ENCODE assay signal across 10 mouse cellular contexts in the genomic region with DNA sequence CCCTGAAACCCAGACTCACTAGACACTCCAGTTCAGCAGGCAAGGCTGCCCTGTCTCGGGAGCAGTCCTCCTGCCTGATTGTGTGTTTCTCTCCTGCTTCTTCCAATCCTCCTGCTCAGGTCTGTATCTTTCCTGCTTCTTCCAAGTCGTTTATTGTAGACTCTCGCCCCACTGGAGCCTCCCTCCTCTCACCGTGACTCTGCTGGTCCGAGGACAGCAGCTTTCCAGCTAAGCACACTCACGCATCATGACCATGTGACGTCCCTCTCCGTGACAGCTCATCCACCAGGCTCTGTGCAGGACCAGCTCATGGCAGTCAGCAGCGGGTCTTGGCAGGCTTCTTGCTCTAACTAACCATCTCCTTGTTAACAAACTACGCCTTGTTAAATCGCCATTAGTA. TPM values are rescaled to one million over a fixed set of nuclear protein-coding genes. Genes with fewer than 3 reads are reported as not detected.
DNase-seq lines count a peak whose midpoint lies in the region; ATAC-seq and TF ChIP-seq lines count a peak whose summit lies in the region.
"Had no signal": no experiment of that assay in that cellular context is flagged by ENCODE, and none has a peak within 500 bp of the region (broad histone marks: within the 10 kb centered on the region; RNA-seq: fewer than 3 reads in every experiment).

No protein-coding gene starts in this region.

- no peaks in the 10 kb centered on the region for H3K9me3 ChIP-seq in liver, embryonic 11.5 days (ENCODE audit: control insufficient read depth, low read length)
- no peaks in the 10 kb centered on the region for H3K9me3 ChIP-seq in kidney, embryonic 15.5 days (replicated peaks)
- H3K9me3 ChIP-seq: midbrain, embryonic 12.5 days had no signal

- DNase-seq in cerebellum, adult 11-12 months: peak; percentile 32
- DNase-seq in cerebellum, adult 9-10 months: no peak
- peak in 1 of 2 experiments; percentile 12 for DNase-seq in layer of hippocampus, adult 2 months (ENCODE audit: low spot score in 2 of 2)
- DNase-seq in layer of hippocampus, adult 9-10 months (ENCODE audit: low spot score): no peak
- DNase-seq in cerebellum, adult 2 months: peak; percentile 51 to 63
- peak; percentile 26 for DNase-seq in retina, adult 2 months (ENCODE audit: low read depth, low spot score)
- DNase-seq in liver, embryonic 11.5 days (ENCODE audit: low spot score): no peak

- H3K4me3 ChIP-seq in layer of hippocampus, adult 2 months: peak overlapping the region; percentile 26; the same call in 1 of the 2 replicates
- peak overlapping the region; percentile 57 for H3K4me3 ChIP-seq in cerebellum, adult 2 months (replicated peaks; ENCODE audit: insufficient read depth, low read depth, low read length)
- no peak overlapping the region for H3K4me3 ChIP-seq in liver, embryonic 11.5 days (ENCODE audit: low read depth, low read length)
- H3K4me3 ChIP-seq in kidney, embryonic 15.5 days (replicated peaks): no peak overlapping the region
- H3K4me3 ChIP-seq: midbrain, embryonic 12.5 days had no signal

- no peak for TF ChIP-seq POLR2A in cerebellum, adult 2 months (IDR thresholded peaks at IDR 0.05; ENCODE audit: borderline replicate concordance, insufficient read depth, low read length)

- whole genome bisulfite sequencing in cerebellum, adult 2 months: 10% methylated on average over 11 of the region's 11 CpGs
- 66% methylated on average over 11 of the region's 11 CpGs for WGBS in liver, embryonic 11.5 days
- 66% methylated on average over 11 of the region's 11 CpGs for whole genome bisulfite sequencing in kidney, embryonic 15.5 days

- H3K9ac ChIP-seq in liver, embryonic 11.5 days (ENCODE audit: low read depth, low read length): no peak overlapping the region
- no peak overlapping the region for H3K9ac ChIP-seq in kidney, embryonic 15.5 days
- H3K9ac ChIP-seq: midbrain, embryonic 12.5 days had no signal

- H3K27ac ChIP-seq in layer of hippocampus, adult 2 months: peak overlapping the region; percentile 43; the same call in 1 of the 2 replicates
- H3K27ac ChIP-seq in cerebellum, adult 2 months (ENCODE audit: insufficient read depth, low read length): no peak overlapping the region
- no peak overlapping the region for H3K27ac ChIP-seq in liver, embryonic 11.5 days (ENCODE audit: low read depth, low read length)
- no peak overlapping the region for H3K27ac ChIP-seq in kidney, embryonic 15.5 days
- H3K27ac ChIP-seq: midbrain, embryonic 12.5 days had no signal

- no peaks in the 10 kb centered on the region for H3K27me3 ChIP-seq in cerebellum, adult 2 months (ENCODE audit: control insufficient read depth, insufficient read depth, low read length)
- no peaks in the 10 kb centered on the region for H3K27me3 ChIP-seq in liver, embryonic 11.5 days (replicated peaks; ENCODE audit: control insufficient read depth, insufficient read depth, low read length)
- H3K27me3 ChIP-seq in kidney, embryonic 15.5 days: no peaks in the 10 kb centered on the region
- H3K27me3 ChIP-seq: midbrain, embryonic 12.5 days had no signal

- TF ChIP-seq CTCF in layer of hippocampus, adult 2 months (conservative IDR thresholded peaks at IDR 0.05): no peak
- TF ChIP-seq CTCF in cerebellum, adult 2 months (IDR thresholded peaks at IDR 0.05; ENCODE audit: borderline replicate concordance, insufficient read depth, low read depth, low read length): no peak

- no peak for ATAC-seq in liver, embryonic 11.5 days (replicated peaks; ENCODE audit: low FRiP score)
- no peak for ATAC-seq in kidney, embryonic 15.5 days (replicated peaks; ENCODE audit: low FRiP score)
- ATAC-seq: inflammation-experienced regulatory T-cells, adult 6 months had no signal

- no peaks in the 10 kb centered on the region for H3K36me3 ChIP-seq in liver, embryonic 11.5 days (ENCODE audit: control insufficient read depth, insufficient read depth, low read length)
- H3K36me3 ChIP-seq in kidney, embryonic 15.5 days: no peaks in the 10 kb centered on the region
- H3K36me3 ChIP-seq: midbrain, embryonic 12.5 days had no signal

- peaks cover 5% of the 10 kb centered on the region for H3K4me1 ChIP-seq in cerebellum, adult 2 months (ENCODE audit: control insufficient read depth, insufficient read depth, low read length)
- no peaks in the 10 kb centered on the region for H3K4me1 ChIP-seq in liver, embryonic 11.5 days (replicated peaks; ENCODE audit: control insufficient read depth, insufficient read depth, low read length)
- no peaks in the 10 kb centered on the region for H3K4me1 ChIP-seq in kidney, embryonic 15.5 days
- H3K4me1 ChIP-seq: midbrain, embryonic 12.5 days had no signal

- no peak overlapping the region for H3K4me2 ChIP-seq in liver, embryonic 11.5 days
- no peak overlapping the region for H3K4me2 ChIP-seq in kidney, embryonic 15.5 days
- H3K4me2 ChIP-seq: midbrain, embryonic 12.5 days had no signal

RNA-seq across cellular contexts. Expression of a gene that starts 5.9 kb away (rescaled TPM):
- total RNA-seq in layer of hippocampus, adult 2 months (2021): under 1 TPM; 0.15 TPM
- polyA plus RNA-seq in cerebellum, adult 2 months (2012; rRNA removed): 0.33 and 0.54 TPM in 2 replicates
- 0.27 and 0.49 TPM in 2 replicates for polyA plus RNA-seq in liver, embryonic 11.5 days (2014; fragmentation: Nextera tagmentation; extraction: Ambion mirVana)
- polyA plus RNA-seq in kidney, embryonic 15.5 days (2015; fragmentation: Nextera tagmentation; extraction: Ambion mirVana): 11.1 and 13.1 TPM in 2 replicates

RNA-seq across cellular contexts. Expression of a gene that starts 56.0 kb away (rescaled TPM):
- 100 to 1,000 TPM; 347 to 374 TPM for total RNA-seq in layer of hippocampus, adult 2 months (2021)
- 286 and 307 TPM in 2 replicates for polyA plus RNA-seq in cerebellum, adult 2 months (2012; rRNA removed)
- polyA plus RNA-seq in liver, embryonic 11.5 days (2014; fragmentation: Nextera tagmentation; extraction: Ambion mirVana): 18.9 and 23.7 TPM in 2 replicates
- 32.0 and 32.7 TPM in 2 replicates for polyA plus RNA-seq in kidney, embryonic 15.5 days (2015; fragmentation: Nextera tagmentation; extraction: Ambion mirVana)

RNA-seq across cellular contexts. Expression of a gene that starts 56.3 kb away (rescaled TPM):
- 10 to 100 TPM; 13.1 to 13.6 TPM for total RNA-seq in layer of hippocampus, adult 2 months (2021)
- polyA plus RNA-seq in cerebellum, adult 2 months (2012; rRNA removed): 6.5 and 6.6 TPM in 2 replicates
- polyA plus RNA-seq in liver, embryonic 11.5 days (2014; fragmentation: Nextera tagmentation; extraction: Ambion mirVana): 6.4 and 6.8 TPM in 2 replicates
- 13.8 and 15.4 TPM in 2 replicates for polyA plus RNA-seq in kidney, embryonic 15.5 days (2015; fragmentation: Nextera tagmentation; extraction: Ambion mirVana)

Comparison
In these comparisons a context has a peak if more than half of its experiments do, and no peak if none do; other contexts are left out.
1. DNase-seq: peak in cerebellum, adult 11-12 months (single experiment), cerebellum, adult 2 months (2 of 2) and retina, adult 2 months (single experiment); none in cerebellum, adult 9-10 months (single experiment), layer of hippocampus, adult 9-10 months (single experiment) and liver, embryonic 11.5 days (single experiment).
2. H3K4me3 ChIP-seq: peak in layer of hippocampus, adult 2 months (single experiment) and cerebellum, adult 2 months (single experiment); none in liver, embryonic 11.5 days (single experiment) and kidney, embryonic 15.5 days (single experiment).